Mouse (Mus musculus): ENCODE measurements around the gene Miox.

GRCm38 (mm10) chr15:89323656-89324055 is 10.5 kb upstream of the Miox start:
- TF ChIP-seq CTCF (IDR thresholded peaks at IDR 0.05; ENCODE audit: low read depth) = no peak
- no peak for TF ChIP-seq EP300 (IDR thresholded peaks at IDR 0.05; ENCODE audit: low read depth)

Data from heart, postnatal 0 days (tissue).